Mouse (Mus musculus) stomach, embryonic 14.5 days (tissue): ENCODE data around the gene Olfr231. TPM values are rescaled to one million over a fixed set of nuclear protein-coding genes. Genes with fewer than 3 reads are reported as not detected.

Experiments
- ATAC-seq: fragments of 200-750 bp; cut with Nextera tagmentation; 2 replicates; pipeline ENCODE4 v1.8.0; 2017; ENCODE audit warnings: low read depth, moderate TSS enrichment; ENCODE audit not compliant: insufficient number of reproducible peaks, insufficient read depth, low FRiP score
- H3K27ac ChIP-seq: fragments of 300-500 bp; sonication (generic); 2 replicates; pipeline ENCODE4 v1.5.1; 2014; ENCODE audit warnings: mild to moderate bottlenecking, low read length, moderate library complexity, mixed read lengths
- H3K27me3 ChIP-seq: fragments of 300-500 bp; sonication (generic); 2 replicates; pipeline ENCODE4 v1.6.1; 2014; ENCODE audit warnings: low read length, control low read depth, mixed read lengths; ENCODE audit not compliant: control insufficient read depth, insufficient read depth
- H3K36me3 ChIP-seq: fragments of 300-500 bp; sonication (generic); 2 replicates; pipeline ENCODE4 v1.6.1; 2014; ENCODE audit warnings: mild to moderate bottlenecking, control low read depth, low read length, moderate library complexity, mixed read lengths; ENCODE audit not compliant: control insufficient read depth, insufficient read depth
- H3K4me1 ChIP-seq: fragments of 300-500 bp; sonication (generic); 2 replicates; pipeline ENCODE4 v1.6.1; 2014; ENCODE audit warnings: low read length, control low read depth, mixed read lengths; ENCODE audit not compliant: control insufficient read depth, insufficient read depth
- H3K4me2 ChIP-seq: fragments of 300-500 bp; sonication (generic); replicated peaks from 2 replicates; pipeline ENCODE4 v1.6.1; 2014; ENCODE audit warnings: low read depth, low read length, control low read depth
- H3K4me3 ChIP-seq: fragments of 300-500 bp; sonication (generic); 2 replicates; pipeline ENCODE4 v1.5.1; 2014; ENCODE audit warnings: low read depth, low read length, control low read depth
- H3K9ac ChIP-seq: fragments of 300-500 bp; sonication (generic); replicated peaks from 2 replicates; pipeline ENCODE4 v1.6.1; 2014; ENCODE audit warnings: low read depth, mild to moderate bottlenecking, control low read depth, low read length, moderate library complexity, mixed read lengths
- H3K9me3 ChIP-seq: fragments of 300-500 bp; sonication (generic); 2 replicates; pipeline ENCODE4 v1.6.1; 2016; ENCODE audit warnings: low read depth, low read length, control low read depth; ENCODE audit not compliant: control insufficient read depth
- WGBS: fragments of 180-500 bp; shearing (Covaris S2); extraction: QIAGEN DNeasy Blood & Tissue Kit; methylation state at CpG from one replicate; pipeline ENCODE4 v1.1.7; 2014; 5-methylcytosine and 5-hydroxymethylcytosine counted together
- polyA plus RNA-seq: library from polyadenylated mRNA; unstranded; fragments of >200 nt; fragmentation: Nextera tagmentation; extraction: Ambion mirVana; gene quantifications from 2 replicates; pipeline ENCODE4 v1.2.1, GENCODE M21; 2014

The Olfr231 gene
- polyA plus RNA-seq, 1 experiment from 2014 or later, result not detected

GRCm38 (mm10) chr1:174131999-174132398 lies 11.0 kb upstream of the Olfr231 start:
- WGBS, result 75% methylated on average over 3 of the region's 3 CpGs
- ATAC-seq, result no peak

GRCm38 (mm10) chr1:174131217-174131616 lies 10.3 kb upstream of the Olfr231 start, which contains the start of gene Olfr424:
Gene Olfr424 (plus strand): TSS chr1:174131517.
- Histone ChIP-seq H3K9me3 (no peaks in the 10 kb centered on the region), H3K9ac (no peak within 1 kb of the TSS), H3K4me2 (no peak within 1 kb of the TSS), H3K4me1 (no peaks in the 10 kb centered on the region), H3K27ac (no peak within 1 kb of the TSS), H3K27me3 (no peaks in the 10 kb centered on the region), H3K36me3 (no peaks in the 10 kb centered on the region), H3K4me3 (no peak within 1 kb of the TSS)
- 74% methylated on average over 3 of the region's 3 CpGs for WGBS
- ATAC-seq, result no peak

More at GRCm38 (mm10) chr1:174131999-174132398, 11.0 kb upstream of the Olfr231 start:
- Histone ChIP-seq H3K9ac (no peak overlapping the region), H3K9me3 (no peaks in the 10 kb centered on the region), H3K27me3 (no peaks in the 10 kb centered on the region), H3K4me3 (no peak overlapping the region), H3K27ac (no peak overlapping the region), H3K4me1 (no peaks in the 10 kb centered on the region), H3K36me3 (no peaks in the 10 kb centered on the region), H3K4me2 (no peak overlapping the region)

- ATAC-seq, result no peak
- no peaks in the 10 kb centered on the region for H3K9me3 ChIP-seq
- H3K27ac ChIP-seq, result no peak overlapping the region
- no peaks in the 10 kb centered on the region for H3K36me3 ChIP-seq
- no peak overlapping the region for H3K4me2 ChIP-seq
- 56% methylated on average over 2 of the region's 2 CpGs for WGBS
- H3K9ac ChIP-seq, result no peak overlapping the region
- no peak overlapping the region for H3K4me3 ChIP-seq
- no peaks in the 10 kb centered on the region for H3K27me3 ChIP-seq
- no peaks in the 10 kb centered on the region for H3K4me1 ChIP-seq
These were observed 17.2 kb downstream of the Olfr231 start for GRCm38 (mm10) chr1:174103735-174104134.

GRCm38 (mm10) chr1:174096591-174096990 lies 24.4 kb downstream of the Olfr231 start, which contains the start of gene Olfr427:
Gene Olfr427 (plus strand): TSS chr1:174096891.
- WGBS, result 92% methylated on average over 1 of the region's 1 CpGs
- Histone ChIP-seq H3K4me3 (no peak within 1 kb of the TSS), H3K4me2 (no peak within 1 kb of the TSS), H3K9ac (no peak within 1 kb of the TSS), H3K9me3 (no peaks in the 10 kb centered on the region), H3K27ac (no peak within 1 kb of the TSS), H3K4me1 (no peaks in the 10 kb centered on the region), H3K36me3 (no peaks in the 10 kb centered on the region), H3K27me3 (no peaks in the 10 kb centered on the region)
- no peak for ATAC-seq

DNA sequence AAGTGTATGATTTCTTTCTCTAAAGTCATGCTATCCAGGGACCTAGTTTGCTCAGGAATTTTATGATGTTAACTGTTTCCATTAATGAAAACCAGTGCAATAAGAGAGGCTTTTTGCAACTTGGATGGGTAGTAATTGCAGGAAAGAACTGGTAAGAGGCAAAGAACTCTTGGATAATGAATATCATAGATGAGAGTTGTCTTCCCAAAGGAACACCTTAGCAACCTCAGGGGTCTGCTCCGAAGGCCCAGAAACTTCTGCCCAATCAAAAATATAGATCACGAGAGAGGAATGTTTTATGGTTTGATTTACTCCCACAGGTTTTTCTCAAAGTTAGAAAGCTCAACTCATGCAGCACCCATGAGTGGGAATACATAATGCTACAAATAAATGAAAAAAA lies 36.9 kb downstream of the Olfr231 start, which contains the start of gene Olfr429:
Olfr429 (plus strand) TSS at position 301 of the 400 bp plus-strand sequence.
- Histone ChIP-seq H3K27me3 (no peaks in the 10 kb centered on the region), H3K9ac (no peak within 1 kb of the TSS), H3K4me2 (no peak within 1 kb of the TSS), H3K36me3 (no peaks in the 10 kb centered on the region), H3K27ac (no peak within 1 kb of the TSS), H3K9me3 (no peaks in the 10 kb centered on the region), H3K4me3 (no peak within 1 kb of the TSS), H3K4me1 (no peaks in the 10 kb centered on the region)
- WGBS, result 92% methylated on average over 2 of the region's 2 CpGs
- ATAC-seq, result no peak

DNA sequence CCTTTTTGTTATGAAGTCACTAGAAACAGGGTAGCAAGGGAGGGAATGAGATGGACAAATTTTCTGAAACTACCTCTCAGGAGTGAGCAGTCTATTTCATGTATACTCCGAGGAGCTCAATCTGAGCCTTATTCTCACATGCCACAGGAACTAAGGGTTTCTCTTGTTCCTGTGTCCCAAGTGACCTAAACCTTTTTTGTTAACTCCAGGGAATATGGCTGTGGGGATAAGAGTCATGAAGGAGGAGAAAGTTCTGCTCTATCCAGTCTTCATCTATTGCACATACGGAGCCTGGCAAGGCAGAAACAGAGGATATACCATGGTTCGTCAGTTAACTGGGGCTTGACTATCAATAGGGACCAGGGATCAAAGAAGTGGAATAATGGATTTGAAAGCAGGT lies 54.7 kb downstream of the Olfr231 start, which contains the start of gene Olfr430:
Olfr430 (plus strand) TSS at position 301 of the 400 bp plus-strand sequence.
- no peaks in the 10 kb centered on the region for H3K4me1 ChIP-seq
- H3K9ac ChIP-seq, result no peak within 1 kb of the TSS
- no peak within 1 kb of the TSS for H3K27ac ChIP-seq
- 90% methylated on average over 3 of the region's 3 CpGs for WGBS
- H3K36me3 ChIP-seq, result no peaks in the 10 kb centered on the region
- H3K9me3 ChIP-seq, result no peaks in the 10 kb centered on the region
- ATAC-seq, result no peak
- H3K4me2 ChIP-seq, result no peak within 1 kb of the TSS
- H3K4me3 ChIP-seq, result no peak within 1 kb of the TSS
- no peaks in the 10 kb centered on the region for H3K27me3 ChIP-seq

Other genes starting within 250 kb of the Olfr231 start
- gene Ifi211, start 208.1 kb downstream of the Olfr231 start, polyA plus RNA-seq, result 0.43 and 0.80 TPM in 2 replicates
- gene Mndal, start 178.7 kb downstream of the Olfr231 start, polyA plus RNA-seq, result 1.9 and 2.5 TPM in 2 replicates
- 1.1 and 2.2 TPM in 2 replicates for gene Ifi203, start 178.5 kb downstream of the Olfr231 start, polyA plus RNA-seq
- 0.14 and 0.23 TPM in 2 replicates for gene Ifi202b, start 138.4 kb downstream of the Olfr231 start, polyA plus RNA-seq
- 0.36 TPM in 1 of 2 replicates, not detected in the other for gene Ifi205, start 89.4 kb downstream of the Olfr231 start, polyA plus RNA-seq
- not detected in 2 replicates for gene Olfr433, start 80.5 kb downstream of the Olfr231 start, polyA plus RNA-seq
- not detected in 2 replicates for gene Olfr432, start 72.0 kb downstream of the Olfr231 start, polyA plus RNA-seq
- gene Olfr430, start 54.6 kb downstream of the Olfr231 start, polyA plus RNA-seq, result not detected in 2 replicates
- not detected in 2 replicates for gene Olfr429, start 36.8 kb downstream of the Olfr231 start, polyA plus RNA-seq
- gene Olfr427, start 24.3 kb downstream of the Olfr231 start, polyA plus RNA-seq, result not detected in 2 replicates
- gene Olfr424, start 10.4 kb upstream of the Olfr231 start, polyA plus RNA-seq, result not detected in 2 replicates
- gene Olfr420, start 34.5 kb upstream of the Olfr231 start, polyA plus RNA-seq, result not detected in 2 replicates
- 0.27 and 0.38 TPM in 2 replicates for gene Spta1, start 51.6 kb upstream of the Olfr231 start, polyA plus RNA-seq
- not detected in 2 replicates for gene Olfr419, start 130.9 kb upstream of the Olfr231 start, polyA plus RNA-seq
- gene Mptx1, start 209.4 kb upstream of the Olfr231 start, polyA plus RNA-seq, result not detected in 2 replicates
- gene Olfr417, start 244.0 kb upstream of the Olfr231 start, polyA plus RNA-seq, result not detected in 2 replicates